Mouse (Mus musculus): ENCODE data around the gene Fa2h.

The Fa2h gene

GRCm38 (mm10) chr8:111299821-111300568 is 93.6 kb downstream of the Fa2h start, which contains the start of gene Rfwd3:
TSS of gene Rfwd3 (minus strand) at chr8:111300222.
- peak; percentile 93 for DNase-seq (ENCODE audit: low read depth, low spot score)

DNA sequence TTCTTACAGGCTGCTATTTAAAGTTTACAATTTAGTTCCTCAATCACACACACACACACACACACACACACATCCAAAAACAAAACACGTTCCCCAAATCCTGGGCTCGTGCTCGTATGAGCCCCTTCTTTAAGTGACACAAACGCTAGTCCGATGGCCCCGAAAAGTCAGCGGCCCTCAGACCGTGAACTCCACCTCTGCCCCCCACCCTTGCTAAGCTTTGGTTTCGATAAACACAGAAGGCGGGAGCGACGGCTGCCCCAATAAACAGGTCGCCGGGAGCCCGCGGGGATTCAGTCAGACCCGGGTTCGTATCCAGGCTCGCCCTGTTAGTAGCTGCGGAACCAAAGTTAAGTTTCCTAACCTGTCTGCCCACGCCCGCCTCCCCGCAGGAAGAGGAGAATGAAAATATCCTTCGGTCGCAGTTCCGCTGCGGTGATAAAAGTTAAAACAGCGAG is 94.2 kb downstream of the Fa2h start:
- peak; percentile 60 for DNase-seq (ENCODE audit: low read depth, low spot score)

DNA sequence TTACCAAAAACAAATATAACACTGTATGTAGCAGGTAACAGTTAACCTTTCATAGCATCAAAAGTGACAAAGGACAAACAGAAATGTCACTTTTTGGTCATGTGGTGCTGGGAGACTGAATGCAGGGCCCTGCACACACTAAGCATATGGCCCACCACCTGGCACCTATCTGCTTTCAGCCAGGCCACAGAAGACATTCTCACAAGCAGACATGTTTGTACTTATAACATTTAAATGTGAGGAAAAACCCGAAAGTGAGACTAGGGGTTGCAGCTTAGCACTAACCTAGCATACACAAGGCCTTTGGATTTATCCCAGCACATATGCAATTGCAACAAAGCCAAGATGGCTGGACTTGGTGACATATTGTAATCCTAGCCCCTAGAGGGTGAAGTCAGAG is 95.6 kb downstream of the Fa2h start:
- DNase-seq (ENCODE audit: low read depth, low spot score): no peak

All from c-Kit-negative CD71-positive TER-119-positive erythroid progenitor cells, embryonic 14.5 days (primary cell).